Mouse (Mus musculus): ENCODE data around the gene Mecom.

Gene Mecom

DNA sequence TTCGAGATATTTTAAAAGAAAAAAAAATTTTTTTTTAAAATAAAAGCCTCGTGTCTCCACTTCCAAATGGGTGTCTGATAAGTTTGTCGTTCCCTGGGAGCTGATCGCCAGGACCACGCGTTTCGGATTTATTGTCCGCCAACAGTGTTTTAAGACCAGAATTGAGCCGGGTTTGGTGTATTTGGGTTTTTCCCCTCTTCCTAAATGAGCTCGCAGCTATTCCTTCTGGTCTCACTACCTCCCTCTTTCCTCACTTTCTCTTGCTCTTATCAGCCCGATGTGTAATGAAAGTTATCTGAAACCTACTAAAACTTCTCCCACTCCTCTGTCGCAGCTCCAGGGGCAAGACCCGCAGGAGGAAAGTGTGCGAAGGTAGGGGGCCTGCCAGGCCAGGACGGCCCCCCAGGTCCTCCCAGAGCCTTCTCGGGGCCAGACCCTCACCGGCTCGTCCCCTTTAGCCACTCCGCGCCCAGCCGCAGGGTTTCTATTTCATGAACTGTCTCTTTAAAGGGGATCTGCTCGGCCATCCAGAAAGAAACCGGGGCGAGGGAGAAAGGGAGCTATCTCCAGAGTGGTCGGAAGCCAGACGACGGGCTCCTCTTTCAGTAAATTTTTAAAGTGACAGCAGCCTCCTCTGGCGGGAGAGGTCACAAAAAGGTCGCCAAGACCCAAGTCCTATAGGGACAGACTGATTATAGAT lies 535.0 kb downstream of the Mecom start:
- Histone ChIP-seq H3K27me3 (ENCODE audit: insufficient read depth, low read length) (peaks cover 27% of the 10 kb centered on the region), H3K4me1 (replicated peaks; ENCODE audit: low read depth, low read length) (peaks cover 19% of the 10 kb centered on the region), H3K36me3 (ENCODE audit: insufficient read depth, low read length) (no peaks in the 10 kb centered on the region), H3K9me3 (ENCODE audit: low read length) (no peaks in the 10 kb centered on the region), H3K4me3 (replicated peaks; ENCODE audit: low read length) (peak overlapping the region; percentile 70)
- TF ChIP-seq NANOG (IDR thresholded peaks at IDR 0.05; ENCODE audit: borderline replicate concordance, low read length) = no peak
- no peak for TF ChIP-seq POU5F1 (IDR thresholded peaks at IDR 0.05; ENCODE audit: borderline replicate concordance, low read length)
- TF ChIP-seq CTCF (conservative IDR thresholded peaks at IDR 0.05; ENCODE audit: low read length) = no peak

DNA sequence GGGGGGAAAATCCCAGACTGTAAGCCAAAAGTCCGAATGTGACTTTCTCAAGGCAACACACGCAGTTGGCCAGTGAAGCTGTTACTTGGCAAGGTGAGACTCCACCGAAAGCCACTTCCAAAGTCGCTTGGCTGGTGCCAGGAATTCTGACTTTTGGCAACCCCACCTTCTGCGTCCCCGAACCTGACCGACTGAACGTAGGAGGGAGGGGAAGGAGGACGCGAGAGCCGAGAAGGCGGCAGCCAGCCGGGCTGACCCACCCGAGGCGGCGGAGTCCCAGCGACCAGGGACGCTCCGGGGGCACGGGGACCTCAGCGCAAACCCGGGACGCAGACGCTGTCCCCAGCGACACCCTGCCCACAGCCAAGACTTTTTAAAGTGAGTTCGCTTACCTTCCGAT lies 535.7 kb downstream of the Mecom start:
- Histone ChIP-seq H3K27me3 (ENCODE audit: insufficient read depth, low read length) (peaks cover 27% of the 10 kb centered on the region), H3K4me1 (replicated peaks; ENCODE audit: low read depth, low read length) (peaks cover 19% of the 10 kb centered on the region), H3K9me3 (ENCODE audit: low read length) (no peaks in the 10 kb centered on the region), H3K4me3 (replicated peaks; ENCODE audit: low read length) (peak overlapping the region; percentile 70), H3K36me3 (ENCODE audit: insufficient read depth, low read length) (no peaks in the 10 kb centered on the region)
- TF ChIP-seq POU5F1 (IDR thresholded peaks at IDR 0.05; ENCODE audit: borderline replicate concordance, low read length) (no peak), CTCF (conservative IDR thresholded peaks at IDR 0.05; ENCODE audit: low read length) (no peak), NANOG (IDR thresholded peaks at IDR 0.05; ENCODE audit: borderline replicate concordance, low read length) (no peak)

- no peak overlapping the region for H3K4me3 ChIP-seq (replicated peaks; ENCODE audit: low read length)
- H3K36me3 ChIP-seq (ENCODE audit: insufficient read depth, low read length) = no peaks in the 10 kb centered on the region
- no peaks in the 10 kb centered on the region for H3K9me3 ChIP-seq (ENCODE audit: low read length)
- peaks cover 27% of the 10 kb centered on the region for H3K27me3 ChIP-seq (ENCODE audit: insufficient read depth, low read length)
- H3K4me1 ChIP-seq (replicated peaks; ENCODE audit: low read depth, low read length) = peaks cover 19% of the 10 kb centered on the region
- no peak for TF ChIP-seq POU5F1 (IDR thresholded peaks at IDR 0.05; ENCODE audit: borderline replicate concordance, low read length)
- no peak for TF ChIP-seq NANOG (IDR thresholded peaks at IDR 0.05; ENCODE audit: borderline replicate concordance, low read length)
- no peak for TF ChIP-seq CTCF (conservative IDR thresholded peaks at IDR 0.05; ENCODE audit: low read length)
These were observed 536.1 kb downstream of the Mecom start for GRCm38 (mm10) chr3:30011712-30012111.

- H3K9me3 ChIP-seq (ENCODE audit: low read length) = no peaks in the 10 kb centered on the region
- no peak overlapping the region for H3K4me3 ChIP-seq (replicated peaks; ENCODE audit: low read length)
- no peaks in the 10 kb centered on the region for H3K36me3 ChIP-seq (ENCODE audit: insufficient read depth, low read length)
- H3K27me3 ChIP-seq (ENCODE audit: insufficient read depth, low read length) = peaks cover 27% of the 10 kb centered on the region
- TF ChIP-seq POU5F1 (IDR thresholded peaks at IDR 0.05; ENCODE audit: borderline replicate concordance, low read length) (no peak), NANOG (IDR thresholded peaks at IDR 0.05; ENCODE audit: borderline replicate concordance, low read length) (no peak), CTCF (conservative IDR thresholded peaks at IDR 0.05; ENCODE audit: low read length) (no peak)
- H3K4me1 ChIP-seq (replicated peaks; ENCODE audit: low read depth, low read length) = peaks cover 19% of the 10 kb centered on the region
These were observed 536.9 kb downstream of the Mecom start for GRCm38 (mm10) chr3:30010889-30011288.

DNA sequence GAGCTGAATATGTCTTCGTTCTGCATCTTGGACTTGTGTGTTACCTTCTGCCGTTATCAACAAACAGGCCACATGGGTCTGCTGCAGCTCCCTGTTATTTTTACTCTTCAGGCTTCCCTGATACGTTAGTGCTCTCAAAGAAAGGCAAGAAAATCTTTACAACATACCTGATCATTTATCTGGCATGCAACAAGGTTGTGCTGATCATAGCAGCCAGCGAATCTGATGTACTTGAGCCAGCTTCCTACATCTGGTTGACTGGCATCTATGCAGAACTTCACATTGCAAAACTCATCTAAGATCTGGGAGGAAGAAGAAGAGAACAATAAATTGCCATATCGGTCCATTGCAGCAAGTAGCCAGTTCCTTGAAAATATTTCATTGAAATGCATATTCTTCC lies 538.2 kb downstream of the Mecom start:
- H3K4me3 ChIP-seq (replicated peaks; ENCODE audit: low read length) = no peak overlapping the region
- peaks cover 27% of the 10 kb centered on the region for H3K27me3 ChIP-seq (ENCODE audit: insufficient read depth, low read length)
- peaks cover 14% of the 10 kb centered on the region for H3K4me1 ChIP-seq (replicated peaks; ENCODE audit: low read depth, low read length)
- TF ChIP-seq NANOG (IDR thresholded peaks at IDR 0.05; ENCODE audit: borderline replicate concordance, low read length) (no peak), CTCF (conservative IDR thresholded peaks at IDR 0.05; ENCODE audit: low read length) (no peak), POU5F1 (IDR thresholded peaks at IDR 0.05; ENCODE audit: borderline replicate concordance, low read length) (no peak)
- H3K36me3 ChIP-seq (ENCODE audit: insufficient read depth, low read length) = no peaks in the 10 kb centered on the region
- H3K9me3 ChIP-seq (ENCODE audit: low read length) = no peaks in the 10 kb centered on the region

GRCm38 (mm10) chr3:30004888-30005405 lies 542.9 kb downstream of the Mecom start:
- Histone ChIP-seq H3K27me3 (ENCODE audit: insufficient read depth, low read length) (no peaks in the 10 kb centered on the region), H3K36me3 (ENCODE audit: insufficient read depth, low read length) (no peaks in the 10 kb centered on the region), H3K9me3 (ENCODE audit: low read length) (no peaks in the 10 kb centered on the region), H3K4me1 (replicated peaks; ENCODE audit: low read depth, low read length) (no peaks in the 10 kb centered on the region), H3K4me3 (replicated peaks; ENCODE audit: low read length) (no peak overlapping the region)
- TF ChIP-seq NANOG (IDR thresholded peaks at IDR 0.05; ENCODE audit: borderline replicate concordance, low read length) = no peak
- TF ChIP-seq POU5F1 (IDR thresholded peaks at IDR 0.05; ENCODE audit: borderline replicate concordance, low read length) = no peak
- TF ChIP-seq CTCF (conservative IDR thresholded peaks at IDR 0.05; ENCODE audit: low read length) = no peak

DNA sequence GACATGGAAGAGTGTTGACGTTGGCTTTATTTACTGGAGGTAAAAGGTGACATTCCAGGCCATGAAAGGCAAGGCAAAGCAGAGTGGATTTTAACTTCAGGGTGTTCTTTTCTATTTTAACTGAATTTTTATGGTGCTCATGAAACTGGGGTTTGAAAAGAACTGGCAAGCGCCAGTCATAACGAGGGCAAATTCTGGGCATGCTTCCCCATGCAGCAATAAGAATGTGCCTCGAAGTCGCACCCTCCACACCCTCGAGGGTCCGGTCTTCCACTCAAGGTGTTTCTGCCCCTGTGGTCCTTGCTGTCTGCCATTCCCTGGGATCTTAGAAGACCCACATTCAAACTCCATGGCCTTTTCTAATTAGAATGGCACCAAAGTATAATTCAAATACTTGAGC lies 547.5 kb downstream of the Mecom start:
- TF ChIP-seq NANOG (IDR thresholded peaks at IDR 0.05; ENCODE audit: borderline replicate concordance, low read length) (no peak), CTCF (conservative IDR thresholded peaks at IDR 0.05; ENCODE audit: low read length) (no peak), POU5F1 (IDR thresholded peaks at IDR 0.05; ENCODE audit: borderline replicate concordance, low read length) (no peak)
- no peaks in the 10 kb centered on the region for H3K9me3 ChIP-seq (ENCODE audit: low read length)
- H3K4me3 ChIP-seq (replicated peaks; ENCODE audit: low read length) = no peak overlapping the region
- no peaks in the 10 kb centered on the region for H3K27me3 ChIP-seq (ENCODE audit: insufficient read depth, low read length)
- H3K36me3 ChIP-seq (ENCODE audit: insufficient read depth, low read length) = no peaks in the 10 kb centered on the region
- H3K4me1 ChIP-seq (replicated peaks; ENCODE audit: low read depth, low read length) = no peaks in the 10 kb centered on the region

- Histone ChIP-seq H3K27me3 (ENCODE audit: insufficient read depth, low read length) (no peaks in the 10 kb centered on the region), H3K4me1 (replicated peaks; ENCODE audit: low read depth, low read length) (no peaks in the 10 kb centered on the region), H3K4me3 (replicated peaks; ENCODE audit: low read length) (no peak overlapping the region), H3K36me3 (ENCODE audit: insufficient read depth, low read length) (no peaks in the 10 kb centered on the region), H3K9me3 (ENCODE audit: low read length) (no peaks in the 10 kb centered on the region)
- no peak for TF ChIP-seq POU5F1 (IDR thresholded peaks at IDR 0.05; ENCODE audit: borderline replicate concordance, low read length)
- peak; percentile 35 for TF ChIP-seq CTCF (conservative IDR thresholded peaks at IDR 0.05; ENCODE audit: low read length)
These were observed 548.8 kb downstream of the Mecom start for GRCm38 (mm10) chr3:29999035-29999434.

GRCm38 (mm10) chr3:29997068-29997467 lies 550.7 kb downstream of the Mecom start:
- Histone ChIP-seq H3K36me3 (ENCODE audit: insufficient read depth, low read length) (no peaks in the 10 kb centered on the region), H3K4me1 (replicated peaks; ENCODE audit: low read depth, low read length) (0 out of 2 replicates have a peak, but pooled peaks cover 4% of the 10 kb centered on the region), H3K27me3 (ENCODE audit: insufficient read depth, low read length) (no peaks in the 10 kb centered on the region), H3K9me3 (ENCODE audit: low read length) (no peaks in the 10 kb centered on the region), H3K4me3 (replicated peaks; ENCODE audit: low read length) (no peak overlapping the region)
- TF ChIP-seq CTCF (conservative IDR thresholded peaks at IDR 0.05; ENCODE audit: low read length) (peak; percentile 52), NANOG (IDR thresholded peaks at IDR 0.05; ENCODE audit: borderline replicate concordance, low read length) (no peak), POU5F1 (IDR thresholded peaks at IDR 0.05; ENCODE audit: borderline replicate concordance, low read length) (no peak)

Data from E14TG2a.4 (cell line).